Mouse (Mus musculus) left cerebral cortex, adult 6 months (tissue): ENCODE data around the gene Gm17727. TPM values are rescaled to one million over a fixed set of nuclear protein-coding genes. Genes with fewer than 3 reads are reported as not detected.

Experiments used
- long read RNA-seq, 2 experiments: library from polyadenylated mRNA; unstranded; transcript quantifications; one replicate each; pipeline ENCODE4 v2.0.0; 2019 to 2020
- polyA plus RNA-seq: library from polyadenylated mRNA; unstranded; fragments of <200 nt; fragmentation: Nextera tagmentation; gene quantifications from 2 replicates; pipeline ENCODE4 v1.2.3, GENCODE M21; 2021

Gm17727 gene
- not detected in 2 replicates for polyA plus RNA-seq
- long read RNA-seq, experiment 1: 0 reads
- long read RNA-seq, experiment 2: 0 reads

DNA sequence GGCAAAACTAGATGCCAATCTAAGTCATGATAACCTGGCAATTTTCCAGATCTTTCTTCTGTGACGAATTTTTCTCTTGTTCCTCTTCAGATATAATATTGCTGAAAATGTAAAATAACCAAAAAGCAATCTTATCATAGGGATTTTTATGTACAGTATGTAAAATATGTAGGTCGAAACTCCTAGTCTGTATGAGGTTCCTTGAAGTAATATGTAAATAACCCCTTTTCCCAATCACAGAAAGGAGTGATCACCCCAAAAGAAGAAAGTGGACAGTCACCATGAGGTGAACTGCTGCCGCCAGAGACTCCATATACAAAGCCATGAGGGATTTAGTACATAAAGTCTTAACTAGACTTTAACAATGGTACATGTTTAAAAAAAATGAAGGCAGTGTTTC lies at the start of gene Gm17727:
Gm17727 (minus strand) TSS at position 101 of the 400 bp plus-strand sequence.

GRCm38 (mm10) chr9:35790001-35790400 lies 12.1 kb upstream of the Gm17727 start, which contains the start of the genes Gm27235 and D730048I06Rik:
Gm27235 (minus strand) TSS chr9:35790101.
D730048I06Rik (minus strand) TSS chr9:35790112.

DNA sequence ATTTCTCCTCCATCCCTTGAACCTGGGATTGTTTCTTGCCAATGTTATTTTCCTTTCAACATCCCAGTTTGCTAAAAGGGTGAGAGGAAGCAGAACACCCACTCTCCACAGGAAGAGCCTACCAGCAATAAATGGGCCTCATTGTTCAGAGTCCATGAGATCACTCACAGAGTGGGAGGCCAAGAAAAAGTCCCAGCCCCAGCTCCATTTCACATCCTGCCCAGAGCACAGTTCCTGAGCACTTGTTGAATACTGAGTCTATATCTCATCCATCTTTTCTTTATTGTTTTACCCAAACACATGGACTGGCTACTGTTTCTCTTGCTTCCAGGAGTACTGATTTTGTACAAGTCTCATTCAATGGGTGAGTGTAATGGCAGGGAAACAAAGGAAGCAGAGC lies 37.2 kb downstream of the Gm17727 start, which contains the start of gene Gm17677:
Gm17677 (plus strand) TSS at position 301 of the 400 bp plus-strand sequence.

Other genes with a start within 250 kb of the Gm17727 start
- gene Ddx25, start 219.6 kb downstream of the Gm17727 start, polyA plus RNA-seq: 17.3 and 19.1 TPM in 2 replicates
- 5.2 and 6.0 TPM in 2 replicates for gene Pus3, start 219.5 kb downstream of the Gm17727 start, polyA plus RNA-seq
- gene Pate2, start 207.8 kb downstream of the Gm17727 start, polyA plus RNA-seq: 0.21 TPM in 1 of 2 replicates, not detected in the other
- gene Hyls1, start 207.7 kb downstream of the Gm17727 start, polyA plus RNA-seq: 3.8 and 4.2 TPM in 2 replicates
- not detected in 2 replicates for gene Pate4, start 166.2 kb downstream of the Gm17727 start, polyA plus RNA-seq
- not detected in 2 replicates for gene Pate3, start 129.9 kb downstream of the Gm17727 start, polyA plus RNA-seq
- gene Pate1, start 90.7 kb downstream of the Gm17727 start, polyA plus RNA-seq: not detected in 2 replicates
- not detected in 2 replicates for gene Gm17677, start 37.1 kb downstream of the Gm17727 start, polyA plus RNA-seq
- gene Gm27235, start 12.0 kb upstream of the Gm17727 start, polyA plus RNA-seq: not detected in 2 replicates
- gene D730048I06Rik, start 12.0 kb upstream of the Gm17727 start, polyA plus RNA-seq: not detected in 2 replicates
- not detected in 2 replicates for gene 9230110F15Rik, start 66.0 kb upstream of the Gm17727 start, polyA plus RNA-seq
- not detected in 2 replicates for gene 9230113P08Rik, start 130.3 kb upstream of the Gm17727 start, polyA plus RNA-seq